Mouse (Mus musculus): ENCODE measurements around the gene Pigk.

GRCm38 (mm10) chr3:152929788-152930281 lies 215.9 kb downstream of the Pigk start:
- no peak for TF ChIP-seq CTCF (IDR thresholded peaks at IDR 0.05; ENCODE audit: low read depth)
- no peak for TF ChIP-seq EP300 (IDR thresholded peaks at IDR 0.05; ENCODE audit: low read depth)
